Mouse (Mus musculus): Measurements from ENCODE around the gene Gap43.

DNA sequence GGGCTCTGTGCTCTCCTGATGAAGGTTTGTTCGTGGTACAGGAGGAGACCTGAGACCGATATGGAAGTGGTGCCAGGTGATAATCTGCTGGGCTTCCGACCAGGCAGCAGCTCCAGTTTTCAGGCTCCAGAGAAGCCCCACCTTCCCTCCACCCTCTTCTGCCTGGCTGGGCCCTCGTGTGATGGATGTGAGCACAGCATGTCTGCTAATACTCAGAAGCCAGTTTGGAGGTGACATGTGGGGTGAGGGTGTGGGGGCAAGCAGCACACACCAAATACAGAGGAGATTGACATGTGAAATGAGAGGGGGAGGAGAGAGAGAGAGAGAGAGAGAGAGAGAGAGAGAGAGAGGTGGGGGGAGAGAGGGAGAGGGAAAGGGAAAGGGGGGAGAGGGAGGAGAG lies 8.1 kb downstream of the Gap43 start:
- TF ChIP-seq POLR2A (IDR thresholded peaks at IDR 0.05; ENCODE audit: borderline replicate concordance, low read depth, low read length), result no peak
- no peak for TF ChIP-seq CTCF (IDR thresholded peaks at IDR 0.05; ENCODE audit: low read depth, low read length)

Measured in bone marrow macrophage, adult 2 months (primary cell).